Comparison of ENCODE assay signal across 10 mouse cellular contexts in genomic region chr7:4619979-4620378, GRCm38 (mm10). TPM values are rescaled to one million over a fixed set of nuclear protein-coding genes. Genes with fewer than 3 reads are reported as not detected.
DNase-seq lines count a peak whose midpoint lies in the region; ATAC-seq and TF ChIP-seq lines count a peak whose summit lies in the region.
"Had no signal": no experiment of that assay in that cellular context is flagged by ENCODE, and none has a peak within 500 bp of the region (broad histone marks: within the 10 kb centered on the region; RNA-seq: fewer than 3 reads in every experiment).

No protein-coding gene starts in this region.

- no peak overlapping the region for H3K4me2 ChIP-seq in intestine, embryonic 14.5 days (ENCODE audit: low read length)
- H3K4me2 ChIP-seq in intestine, postnatal 0 days (replicated peaks; ENCODE audit: low read depth), result no peak overlapping the region
- no peak overlapping the region for H3K4me2 ChIP-seq in liver, embryonic 16.5 days (ENCODE audit: low read depth, low read length)
- H3K4me2 ChIP-seq: liver, embryonic 15.5 days had no signal

- ATAC-seq in intestine, embryonic 14.5 days (replicated peaks; ENCODE audit: low FRiP score, low TSS enrichment, low read depth), result no peak
- ATAC-seq in intestine, postnatal 0 days, result no peak; the same call in 1 of the 2 replicates
- ATAC-seq in liver, embryonic 16.5 days (ENCODE audit: low read depth), result peak; percentile 25; the same call in 1 of the 2 replicates
- no peak for ATAC-seq in megakaryocyte, adult 5-6 weeks (ENCODE audit: poor library complexity, severe bottlenecking)

- TF ChIP-seq EP300 in MEL (IDR thresholded peaks at IDR 0.05; ENCODE audit: low read depth in 1 of 2, low read length in 2 of 2), result no peak

- DNase-seq in intestine, embryonic 14.5 days (ENCODE audit: low spot score), result peak; percentile 87
- DNase-seq in MEL (ENCODE audit: low read depth, low spot score), result peak; percentile 87
- DNase-seq in embryo, embryonic 9.5 days (ENCODE audit: extremely low spot score), result peak; percentile 49
- no peak for DNase-seq in urinary bladder, adult 18-20 months (ENCODE audit: low spot score in 2 of 2)
- no peak for DNase-seq in heart, adult 18-20 months

- WGBS in intestine, embryonic 14.5 days, result 29% methylated on average over 1 of the region's 1 CpGs
- WGBS in intestine, postnatal 0 days, result 38% methylated on average over 1 of the region's 1 CpGs
- 12% methylated on average over 1 of the region's 1 CpGs for WGBS in liver, embryonic 16.5 days (ENCODE audit: insufficient replicate concordance)

- no peak for TF ChIP-seq CTCF in intestine, postnatal 0 days (IDR thresholded peaks at IDR 0.05; ENCODE audit: low read depth)
- TF ChIP-seq CTCF in MEL (IDR thresholded peaks at IDR 0.05 in 2 of 3, conservative IDR thresholded peaks at IDR 0.05 in 1 of 3; ENCODE audit: control insufficient read depth in 1 of 3, insufficient read depth in 1 of 3, low read depth in 2 of 3, low read length in 3 of 3, poor library complexity in 1 of 3, severe bottlenecking in 1 of 3), result no peak

- no peak for TF ChIP-seq POLR2A in MEL (IDR thresholded peaks at IDR 0.05; ENCODE audit: control insufficient read depth in 1 of 2, insufficient read depth in 1 of 2, low read depth in 1 of 2, low read length in 2 of 2, poor library complexity in 1 of 2)

- no peak for TF ChIP-seq RAD21 in MEL (IDR thresholded peaks at IDR 0.05; ENCODE audit: low read depth, low read length)

- no peak overlapping the region for H3K4me3 ChIP-seq in intestine, embryonic 14.5 days (ENCODE audit: low read depth, low read length)
- H3K4me3 ChIP-seq in intestine, postnatal 0 days (ENCODE audit: low read depth, low read length), result no peak overlapping the region
- no peak overlapping the region for H3K4me3 ChIP-seq in MEL (ENCODE audit: control insufficient read depth in 1 of 2, insufficient read depth in 1 of 2, low read depth in 2 of 2, low read length in 2 of 2)
- H3K4me3 ChIP-seq in liver, embryonic 16.5 days (ENCODE audit: low read depth, low read length), result no peak overlapping the region
- H3K4me3 ChIP-seq: liver, embryonic 15.5 days had no signal

- no peak overlapping the region for H3K9ac ChIP-seq in intestine, embryonic 14.5 days (ENCODE audit: low read length)
- no peak overlapping the region for H3K9ac ChIP-seq in intestine, postnatal 0 days (ENCODE audit: low read depth, low read length)
- H3K9ac ChIP-seq in MEL (ENCODE audit: control insufficient read depth, low read depth, low read length, poor library complexity, severe bottlenecking), result no peak overlapping the region
- H3K9ac ChIP-seq in liver, embryonic 16.5 days (ENCODE audit: low read depth, low read length), result no peak overlapping the region
- H3K9ac ChIP-seq: liver, embryonic 15.5 days had no signal

- no peaks in the 10 kb centered on the region for H3K36me3 ChIP-seq in intestine, embryonic 14.5 days (ENCODE audit: control insufficient read depth, insufficient read depth, low read length)
- H3K36me3 ChIP-seq in intestine, postnatal 0 days (ENCODE audit: control insufficient read depth, insufficient read depth), result no peaks in the 10 kb centered on the region
- H3K36me3 ChIP-seq in MEL (ENCODE audit: control insufficient read depth in 1 of 2, insufficient read depth in 2 of 2, low read length in 2 of 2), result no peaks in the 10 kb centered on the region
- H3K36me3 ChIP-seq in liver, embryonic 16.5 days (ENCODE audit: control insufficient read depth, insufficient read depth), result no peaks in the 10 kb centered on the region
- H3K36me3 ChIP-seq: liver, embryonic 15.5 days had no signal

- H3K4me1 ChIP-seq in intestine, embryonic 14.5 days (replicated peaks; ENCODE audit: control insufficient read depth, insufficient read depth, low read length), result no peaks in the 10 kb centered on the region
- H3K4me1 ChIP-seq in intestine, postnatal 0 days (replicated peaks; ENCODE audit: control insufficient read depth, insufficient read depth, low read length), result no peaks in the 10 kb centered on the region
- H3K4me1 ChIP-seq in MEL (ENCODE audit: control insufficient read depth in 1 of 2, insufficient read depth in 2 of 2, low read length in 2 of 2), result no peaks in the 10 kb centered on the region; a peak in 1 of 4 replicates
- H3K4me1 ChIP-seq in liver, embryonic 16.5 days (ENCODE audit: control insufficient read depth, low read depth, low read length), result peaks cover 9% of the 10 kb centered on the region

- H3K27ac ChIP-seq in intestine, embryonic 14.5 days (ENCODE audit: low read depth), result no peak overlapping the region
- no peak overlapping the region for H3K27ac ChIP-seq in intestine, postnatal 0 days (ENCODE audit: low read depth, low read length)
- no peak overlapping the region for H3K27ac ChIP-seq in MEL (ENCODE audit: control insufficient read depth, low read depth, low read length)
- no peak overlapping the region for H3K27ac ChIP-seq in liver, embryonic 16.5 days (ENCODE audit: low read length)
- H3K27ac ChIP-seq: liver, embryonic 15.5 days had no signal

- H3K27me3 ChIP-seq in intestine, embryonic 14.5 days (replicated peaks; ENCODE audit: control insufficient read depth, insufficient read depth, low read length), result no peaks in the 10 kb centered on the region
- H3K27me3 ChIP-seq in intestine, postnatal 0 days (replicated peaks; ENCODE audit: control insufficient read depth, insufficient read depth, low read length), result no peaks in the 10 kb centered on the region
- peaks cover 0 to 2% of the 10 kb centered on the region in 2 experiments; a peak in 2 of 4 replicates for H3K27me3 ChIP-seq in MEL (ENCODE audit: control insufficient read depth in 1 of 2, insufficient read depth in 2 of 2, low read length in 2 of 2)
- H3K27me3 ChIP-seq in liver, embryonic 16.5 days (ENCODE audit: control insufficient read depth, insufficient read depth, low read depth, low read length), result no peaks in the 10 kb centered on the region
- H3K27me3 ChIP-seq: liver, embryonic 15.5 days had no signal

- no peaks in the 10 kb centered on the region for H3K79me2 ChIP-seq in MEL (ENCODE audit: control insufficient read depth, insufficient read depth, low read length, poor library complexity)

- no peaks in the 10 kb centered on the region for H3K9me3 ChIP-seq in intestine, embryonic 14.5 days (ENCODE audit: control insufficient read depth, low read length)
- no peaks in the 10 kb centered on the region for H3K9me3 ChIP-seq in intestine, postnatal 0 days (ENCODE audit: control insufficient read depth)
- no peaks in the 10 kb centered on the region for H3K9me3 ChIP-seq in MEL (replicated peaks; ENCODE audit: insufficient read depth, low read length)
- H3K9me3 ChIP-seq in liver, embryonic 16.5 days (replicated peaks; ENCODE audit: control insufficient read depth, low read length), result no peaks in the 10 kb centered on the region; the same call in 1 of the 2 replicates
- H3K9me3 ChIP-seq: liver, embryonic 15.5 days had no signal

TF ChIP-seq in MEL, 35 proteins besides CTCF, POLR2A, EP300 and RAD21:
- TF ChIP-seq ZNF384 (IDR thresholded peaks at IDR 0.05; ENCODE audit: low read depth, low read length) (no peak), SIN3A (IDR thresholded peaks at IDR 0.05; ENCODE audit: low read length) (peak; percentile 88), MXI1 (IDR thresholded peaks at IDR 0.05; ENCODE audit: low read depth, low read length) (peak; percentile 76), MAFK (IDR thresholded peaks at IDR 0.05; ENCODE audit: borderline replicate concordance, low read depth, low read length) (no peak)

RNA-seq across cellular contexts. Expression of gene Tmem86b, which starts 11.2 kb away (rescaled TPM):
- 2.5 and 3.8 TPM in 2 replicates for polyA plus RNA-seq in intestine, embryonic 14.5 days (2014; fragmentation: Nextera tagmentation; extraction: Ambion mirVana)
- 25.1 and 31.4 TPM in 2 replicates for polyA plus RNA-seq in intestine, postnatal 0 days (2015; fragmentation: Nextera tagmentation; extraction: Ambion mirVana)
- total RNA-seq in MEL (2012; rRNA removed), result 9.4 and 10.2 TPM in 2 replicates
- polyA plus RNA-seq in MEL (2012; ENCODE audit: insufficient read depth in 1 of 2, insufficient read length in 2 of 2, low read depth in 1 of 2, low replicate concordance in 2 of 2, missing spikeins in 1 of 2), result 10 to 100 TPM in 1 of 2 experiments, not detected in 1; 31.6 TPM
- 38.2 and 39.0 TPM in 2 replicates for polyA plus RNA-seq in liver, embryonic 16.5 days (2015; fragmentation: Nextera tagmentation; extraction: Ambion mirVana)
- 8.9 and 10.7 TPM in 2 replicates for total RNA-seq in megakaryocyte, adult 5-6 weeks (2015)
- 13.6 and 22.1 TPM in 2 replicates for total RNA-seq in megakaryocyte, adult 5-6 weeks (2017)
- total RNA-seq in heart, adult 18-20 months (2021), result 1 to 10 TPM; 3.8 to 6.5 TPM

RNA-seq across cellular contexts. Expression of gene Ptprh, which starts 16.1 kb away (rescaled TPM):
- polyA plus RNA-seq in intestine, embryonic 14.5 days (2014; fragmentation: Nextera tagmentation; extraction: Ambion mirVana), result not detected in 2 replicates
- polyA plus RNA-seq in intestine, postnatal 0 days (2015; fragmentation: Nextera tagmentation; extraction: Ambion mirVana), result 16.7 and 17.1 TPM in 2 replicates
- total RNA-seq in MEL (2012; rRNA removed), result not detected in 2 replicates
- polyA plus RNA-seq in MEL (2012; ENCODE audit: insufficient read depth in 1 of 2, insufficient read length in 2 of 2, low read depth in 1 of 2, low replicate concordance in 2 of 2, missing spikeins in 1 of 2), result not detected
- 0.02 TPM in 1 of 2 replicates, not detected in the other for polyA plus RNA-seq in liver, embryonic 16.5 days (2015; fragmentation: Nextera tagmentation; extraction: Ambion mirVana)
- not detected in 2 replicates for total RNA-seq in megakaryocyte, adult 5-6 weeks (2015)
- not detected in 2 replicates for total RNA-seq in megakaryocyte, adult 5-6 weeks (2017)
- total RNA-seq in heart, adult 18-20 months (2021), result not detected
- polyA plus RNA-seq: liver, embryonic 15.5 days; stomach, embryonic 14.5 days had no signal

RNA-seq across cellular contexts. Expression of gene Ppp6r1, which starts 38.8 kb away (rescaled TPM):
- 7.3 and 8.5 TPM in 2 replicates for polyA plus RNA-seq in intestine, embryonic 14.5 days (2014; fragmentation: Nextera tagmentation; extraction: Ambion mirVana)
- polyA plus RNA-seq in intestine, postnatal 0 days (2015; fragmentation: Nextera tagmentation; extraction: Ambion mirVana), result 4.7 and 5.8 TPM in 2 replicates
- 89.5 and 93.1 TPM in 2 replicates for total RNA-seq in MEL (2012; rRNA removed)
- 100 to 1,000 TPM in 1 of 2 experiments, not detected in 1; 167 TPM for polyA plus RNA-seq in MEL (2012; ENCODE audit: insufficient read depth in 1 of 2, insufficient read length in 2 of 2, low read depth in 1 of 2, low replicate concordance in 2 of 2, missing spikeins in 1 of 2)
- 2.4 and 3.4 TPM in 2 replicates for polyA plus RNA-seq in liver, embryonic 16.5 days (2015; fragmentation: Nextera tagmentation; extraction: Ambion mirVana)
- total RNA-seq in megakaryocyte, adult 5-6 weeks (2015), result 71.1 and 72.6 TPM in 2 replicates
- total RNA-seq in megakaryocyte, adult 5-6 weeks (2017), result 85.6 and 101 TPM in 2 replicates
- total RNA-seq in heart, adult 18-20 months (2021), result 10 to 100 TPM; 69.2 to 70.4 TPM

Comparison
In these comparisons a context has a peak if more than half of its experiments do, and no peak if none do; other contexts are left out.
1. RNA of gene Ptprh, which starts 16.1 kb away (polyA plus RNA-seq): 16.7 to 17.1 TPM in intestine, postnatal 0 days; not detected in intestine, embryonic 14.5 days, 0.02 TPM in liver, embryonic 16.5 days and not detected in MEL; every median in the first group is over 10 times any median in the second.
2. DNase-seq: peak in intestine, embryonic 14.5 days (single experiment), MEL (single experiment) and embryo, embryonic 9.5 days (single experiment); none in urinary bladder, adult 18-20 months (0 of 2) and heart, adult 18-20 months (0 of 2).